Mouse (Mus musculus) limb, embryonic 14.5 days (tissue): ENCODE data around the gene Mfap1b. TPM values are rescaled to one million over a fixed set of nuclear protein-coding genes. Genes with fewer than 3 reads are reported as not detected.
"Not testable (repeated sequence)": the region's sequence is repeated elsewhere in the genome, so short reads cannot be mapped to it uniquely, and the experiment has no call there.

Source experiments
- ATAC-seq: fragments of 200-750 bp; cut with Nextera tagmentation; 2 replicates; pipeline ENCODE4 v1.8.0; 2017; ENCODE audit warnings: low read depth, moderate number of reproducible peaks, moderate TSS enrichment; ENCODE audit not compliant: low FRiP score
- DNase-seq: peaks from one replicate; pipeline ENCODE4 v3.0.0-alpha.2; 2015; ENCODE audit warnings: low spot score
- H3K27ac ChIP-seq: fragments of 300-500 bp; sonication (generic); replicated peaks from 2 replicates; pipeline ENCODE4 v1.5.1; 2014; ENCODE audit warnings: low read depth, mild to moderate bottlenecking, low read length, moderate library complexity, mixed read lengths
- H3K27me3 ChIP-seq: fragments of 300-500 bp; sonication (generic); 2 replicates; pipeline ENCODE4 v1.6.1; 2014; ENCODE audit warnings: low read length, mixed read lengths; ENCODE audit not compliant: control insufficient read depth, insufficient read depth
- H3K36me3 ChIP-seq: fragments of 300-500 bp; sonication (generic); 2 replicates; pipeline ENCODE4 v1.6.1; 2014; ENCODE audit warnings: mild to moderate bottlenecking, low read length, moderate library complexity, mixed read lengths; ENCODE audit not compliant: control insufficient read depth, insufficient read depth
- H3K4me1 ChIP-seq: fragments of 300-500 bp; sonication (generic); 2 replicates; pipeline ENCODE4 v1.6.1; 2014; ENCODE audit warnings: antibody characterized with exemption, low read length, mixed read lengths; ENCODE audit not compliant: control insufficient read depth, insufficient read depth
- H3K4me2 ChIP-seq: fragments of 300-500 bp; sonication (generic); replicated peaks from 2 replicates; pipeline ENCODE4 v1.6.1; 2014; ENCODE audit warnings: low read depth, mild to moderate bottlenecking, low read length, moderate library complexity; ENCODE audit not compliant: severe bottlenecking
- H3K4me3 ChIP-seq: fragments of 300-500 bp; sonication (generic); replicated peaks from 2 replicates; pipeline ENCODE4 v1.5.1; 2014; ENCODE audit warnings: low read length
- H3K9ac ChIP-seq: fragments of 300-500 bp; sonication (generic); 2 replicates; pipeline ENCODE4 v1.6.1; 2014; ENCODE audit warnings: mild to moderate bottlenecking, low read depth, low read length, moderate library complexity; ENCODE audit not compliant: severe bottlenecking
- H3K9me3 ChIP-seq: fragments of 300-500 bp; sonication (generic); 2 replicates; pipeline ENCODE4 v1.6.1; 2016; ENCODE audit warnings: low read length; ENCODE audit not compliant: control insufficient read depth
- POLR2A ChIP-seq: fragments of 200-500 bp; IDR thresholded peaks from 2 replicates; pipeline ENCODE4 v1.8.0; 2012; ENCODE audit warnings: inconsistent platforms, mild to moderate bottlenecking, moderate library complexity, borderline replicate concordance; ENCODE audit not compliant: insufficient read depth, insufficient read length; ENCODE audit errors: extremely low read depth
- WGBS: fragments of 180-500 bp; shearing (Covaris S2); extraction: QIAGEN DNeasy Blood & Tissue Kit; methylation state at CpG from one replicate; pipeline ENCODE4 v1.1.7; 2014; 5-methylcytosine and 5-hydroxymethylcytosine counted together
- polyA plus RNA-seq, 2 experiments: library from polyadenylated mRNA; depleted of rRNA in 1 of 2; stranded (reverse) in 1 of 2; unstranded in 1 of 2; fragments of >200 nt; fragmentation: Nextera tagmentation in 1 of 2; extraction: Ambion mirVana in 1 of 2; gene quantifications; 2 replicates each; pipeline versions ENCODE4 v1.2.1 to v1.2.3; 2012 to 2014

The Mfap1b gene
- polyA plus RNA-seq (2012; rRNA removed) (11.6 and 16.8 TPM in 2 replicates), polyA plus RNA-seq (2014; fragmentation: Nextera tagmentation; extraction: Ambion mirVana) (54.1 and 60.2 TPM in 2 replicates)

- H3K4me1 ChIP-seq, H3K27ac ChIP-seq, H3K9me3 ChIP-seq, H3K27me3 ChIP-seq, H3K36me3 ChIP-seq: not testable (repeated sequence)
- Histone ChIP-seq H3K9ac (peak within 1 kb of the TSS; percentile 55), H3K4me2 (peak within 1 kb of the TSS; percentile 59), H3K4me3 (peak within 1 kb of the TSS; percentile 53)
- DNase-seq (peak; percentile 94), ATAC-seq (peak; percentile 94)
- whole genome bisulfite sequencing = 4% methylated on average over 36 of the region's 41 CpGs
- peak; percentile 61; the same call in 1 of the 2 replicates for TF ChIP-seq POLR2A
Observed at GRCm38 (mm10) chr2:121473301-121474179, at the start of gene Mfap1b. Mfap1b (minus strand) TSS chr2:121474067.

GRCm38 (mm10) chr2:121522830-121523229 is 49.0 kb upstream of the Mfap1b start:
- not testable (repeated sequence) for H3K27ac ChIP-seq, DNase-seq, H3K4me2 ChIP-seq, H3K4me3 ChIP-seq, H3K9ac ChIP-seq, H3K27me3 ChIP-seq, ATAC-seq, H3K9me3 ChIP-seq, H3K4me1 ChIP-seq
- H3K36me3 ChIP-seq = peaks cover 41% of the 10 kb centered on the region
- WGBS = 100% methylated on average over 3 of the region's 3 CpGs

GRCm38 (mm10) chr2:121522006-121522405 is 48.1 kb upstream of the Mfap1b start:
- Histone ChIP-seq H3K36me3 (peaks cover 41% of the 10 kb centered on the region), H3K27me3 (no peaks in the 10 kb centered on the region), H3K4me1 (no peaks in the 10 kb centered on the region), H3K9ac (no peak overlapping the region), H3K9me3 (no peaks in the 10 kb centered on the region), H3K4me2 (no peak overlapping the region), H3K27ac (no peak overlapping the region), H3K4me3 (no peak overlapping the region)
- no peak for TF ChIP-seq POLR2A
- ATAC-seq = no peak
- WGBS = 89% methylated on average over 2 of the region's 2 CpGs
- no peak for DNase-seq

GRCm38 (mm10) chr2:121518711-121519110 is 44.8 kb upstream of the Mfap1b start:
- 89% methylated on average over 4 of the region's 4 CpGs for WGBS
- H3K4me2 ChIP-seq, H3K27me3 ChIP-seq, H3K27ac ChIP-seq, H3K9ac ChIP-seq, H3K4me1 ChIP-seq, H3K4me3 ChIP-seq, DNase-seq, ATAC-seq, H3K9me3 ChIP-seq: not testable (repeated sequence)
- peaks cover 25% of the 10 kb centered on the region for H3K36me3 ChIP-seq

GRCm38 (mm10) chr2:121518106-121518505 is 44.2 kb upstream of the Mfap1b start:
- no peak overlapping the region for H3K9ac ChIP-seq
- DNase-seq (no peak), ATAC-seq (no peak)
- H3K4me1 ChIP-seq = no peaks in the 10 kb centered on the region
- H3K27ac ChIP-seq = no peak overlapping the region
- no peaks in the 10 kb centered on the region for H3K9me3 ChIP-seq
- H3K4me2 ChIP-seq = no peak overlapping the region
- no peak overlapping the region for H3K4me3 ChIP-seq
- H3K27me3 ChIP-seq = no peaks in the 10 kb centered on the region
- TF ChIP-seq POLR2A = no peak
- peaks cover 21% of the 10 kb centered on the region for H3K36me3 ChIP-seq
- 92% methylated on average over 5 of the region's 5 CpGs for WGBS
